Mouse (Mus musculus): ENCODE data around the gene Dab1. TPM values are rescaled to one million over a fixed set of nuclear protein-coding genes. Genes with fewer than 3 reads are reported as not detected.

The Dab1 gene
- total RNA-seq, 2 experiments from 2014 or later = 111 to 114 TPM

GRCm38 (mm10) chr4:104455151-104455550 is 836.0 kb downstream of the Dab1 start:
- intact Hi-C loops (cut with DNase I) = loop anchor here (5.0 to 10.0 kb wide), 2 partner anchors 200 to 437 kb away; no protein-coding TSS in a partner anchor
- peak in 1 of 2 experiments; percentile 35 for DNase-seq (ENCODE audit: low spot score in 2 of 2)

GRCm38 (mm10) chr4:104455760-104456159 is 836.6 kb downstream of the Dab1 start:
- intact Hi-C loops (cut with DNase I) = loop anchor here (5.0 to 10.0 kb wide), 2 partner anchors 199 to 437 kb away; no protein-coding TSS in a partner anchor
- DNase-seq (ENCODE audit: low spot score in 2 of 2) = no peak

- peak in 1 of 2 experiments; percentile 49 for DNase-seq (ENCODE audit: low spot score in 2 of 2)
- intact Hi-C loops (cut with DNase I) = loop anchor here (5.0 to 10.0 kb wide), 2 partner anchors 198 to 436 kb away; no protein-coding TSS in a partner anchor
Measured at GRCm38 (mm10) chr4:104456173-104456873, 837.2 kb downstream of the Dab1 start.

- peak; percentile 47 to 88 for DNase-seq (ENCODE audit: low spot score in 2 of 2)
- intact Hi-C loops (cut with DNase I) = loop anchor here (5.0 to 10.0 kb wide), 2 partner anchors 196 to 434 kb away; no protein-coding TSS in a partner anchor
Measured at GRCm38 (mm10) chr4:104458726-104459125, 839.6 kb downstream of the Dab1 start.

GRCm38 (mm10) chr4:104461106-104462011 is 842.2 kb downstream of the Dab1 start:
- DNase-seq (ENCODE audit: low spot score in 2 of 2) = peak in 1 of 2 experiments; percentile 84
- intact Hi-C loops (cut with DNase I) = no loop called here

- intact Hi-C loops (cut with DNase I) = no loop called here
- DNase-seq (ENCODE audit: low spot score in 2 of 2) = no peak
Measured at GRCm38 (mm10) chr4:104462932-104463780, 844.0 kb downstream of the Dab1 start.

GRCm38 (mm10) chr4:104463781-104464170 is 844.6 kb downstream of the Dab1 start:
- no peak for DNase-seq (ENCODE audit: low spot score in 2 of 2)
- intact Hi-C loops (cut with DNase I) = no loop called here

- intact Hi-C loops (cut with DNase I) = no loop called here
- DNase-seq (ENCODE audit: low spot score in 2 of 2) = no peak
Measured at GRCm38 (mm10) chr4:104465594-104465993, 846.4 kb downstream of the Dab1 start.

- no peak for DNase-seq (ENCODE audit: low spot score in 2 of 2)
- intact Hi-C loops (cut with DNase I) = no loop called here
Measured at GRCm38 (mm10) chr4:104468666-104469065, 849.5 kb downstream of the Dab1 start.

- no peak for DNase-seq (ENCODE audit: low spot score in 2 of 2)
- intact Hi-C loops (cut with DNase I) = no loop called here
Measured at GRCm38 (mm10) chr4:104472915-104473314, 853.8 kb downstream of the Dab1 start.

GRCm38 (mm10) chr4:104476841-104477240 is 857.7 kb downstream of the Dab1 start:
- intact Hi-C loops (cut with DNase I) = no loop called here
- DNase-seq (ENCODE audit: low spot score in 2 of 2) = no peak

GRCm38 (mm10) chr4:104483948-104484347 is 864.8 kb downstream of the Dab1 start:
- no peak for DNase-seq (ENCODE audit: low spot score in 2 of 2)
- intact Hi-C loops (cut with DNase I) = no loop called here

GRCm38 (mm10) chr4:104497221-104497620 is 878.1 kb downstream of the Dab1 start:
- intact Hi-C loops (cut with DNase I) = no loop called here
- DNase-seq (ENCODE audit: low spot score in 2 of 2) = no peak

- DNase-seq (ENCODE audit: low spot score in 2 of 2) = no peak
- intact Hi-C loops (cut with DNase I) = no loop called here
Measured at GRCm38 (mm10) chr4:104500112-104500511, 881.0 kb downstream of the Dab1 start.

- intact Hi-C loops (cut with DNase I) = no loop called here
- no peak for DNase-seq (ENCODE audit: low spot score in 2 of 2)
Measured at GRCm38 (mm10) chr4:104500646-104501045, 881.5 kb downstream of the Dab1 start.

- DNase-seq (ENCODE audit: low spot score in 2 of 2) = no peak
- intact Hi-C loops (cut with DNase I) = no loop called here
Measured at GRCm38 (mm10) chr4:104501245-104501644, 882.1 kb downstream of the Dab1 start.

- intact Hi-C loops (cut with DNase I) = no loop called here
- DNase-seq (ENCODE audit: low spot score in 2 of 2) = peak in 1 of 2 experiments; percentile 31
Measured at GRCm38 (mm10) chr4:104504916-104505315, 885.8 kb downstream of the Dab1 start.

- intact Hi-C loops (cut with DNase I) = no loop called here
- DNase-seq (ENCODE audit: low spot score in 2 of 2) = peak in 1 of 2 experiments; percentile 22
Measured at GRCm38 (mm10) chr4:104509230-104509985, 890.2 kb downstream of the Dab1 start.

GRCm38 (mm10) chr4:104511855-104512254 is 892.7 kb downstream of the Dab1 start:
- intact Hi-C loops (cut with DNase I) = no loop called here
- DNase-seq (ENCODE audit: low spot score in 2 of 2) = no peak

Data from left cerebral cortex, postnatal 25 days (tissue).